Mouse (Mus musculus) midbrain, embryonic 12.5 days (tissue): ENCODE results near the gene Nkx6-2. TPM values are rescaled to one million over a fixed set of nuclear protein-coding genes. Genes with fewer than 3 reads are reported as not detected.

ENCODE experiments used
- ATAC-seq: fragments of 200-750 bp; cut with Nextera tagmentation; 2 replicates; pipeline ENCODE4 v1.8.0; 2017; ENCODE audit warnings: low read depth, moderate TSS enrichment, moderate library complexity; ENCODE audit not compliant: low FRiP score
- H3K27ac ChIP-seq: fragments of 300-500 bp; sonication (generic); replicated peaks from 2 replicates; pipeline ENCODE4 v1.5.1; 2016; ENCODE audit warnings: mild to moderate bottlenecking
- H3K27me3 ChIP-seq: fragments of 300-500 bp; sonication (generic); 2 replicates; pipeline ENCODE4 v1.6.1; 2016; ENCODE audit warnings: mild to moderate bottlenecking
- H3K36me3 ChIP-seq: fragments of 300-500 bp; sonication (generic); 2 replicates; pipeline ENCODE4 v1.6.1; 2016
- H3K4me1 ChIP-seq: fragments of 300-500 bp; sonication (generic); 2 replicates; pipeline ENCODE4 v1.6.1; 2016
- H3K4me2 ChIP-seq: fragments of 300-500 bp; sonication (generic); replicated peaks from 2 replicates; pipeline ENCODE4 v1.6.1; 2016; ENCODE audit warnings: mild to moderate bottlenecking, moderate library complexity
- H3K4me3 ChIP-seq: fragments of 300-500 bp; sonication (generic); 2 replicates; pipeline ENCODE4 v1.5.1; 2016; ENCODE audit warnings: mild to moderate bottlenecking
- H3K9ac ChIP-seq: fragments of 300-500 bp; sonication (generic); replicated peaks from 2 replicates; pipeline ENCODE4 v1.6.1; 2016; ENCODE audit warnings: mild to moderate bottlenecking, moderate library complexity
- H3K9me3 ChIP-seq: fragments of 300-500 bp; sonication (generic); 2 replicates; pipeline ENCODE4 v1.6.1; 2016; ENCODE audit warnings: mild to moderate bottlenecking
- WGBS: fragments of 180-500 bp; shearing (Covaris S2); methylation state at CpG from one replicate; pipeline ENCODE4 v1.1.7; 2016; 5-methylcytosine and 5-hydroxymethylcytosine counted together
- polyA plus RNA-seq: library from polyadenylated mRNA; unstranded; fragments of >200 nt; fragmentation: Nextera tagmentation; extraction: Ambion mirVana; gene quantifications from 2 replicates; pipeline ENCODE4 v1.2.1, GENCODE M21; 2016

Gene Nkx6-2
- polyA plus RNA-seq = 17.4 and 27.4 TPM in 2 replicates

DNA sequence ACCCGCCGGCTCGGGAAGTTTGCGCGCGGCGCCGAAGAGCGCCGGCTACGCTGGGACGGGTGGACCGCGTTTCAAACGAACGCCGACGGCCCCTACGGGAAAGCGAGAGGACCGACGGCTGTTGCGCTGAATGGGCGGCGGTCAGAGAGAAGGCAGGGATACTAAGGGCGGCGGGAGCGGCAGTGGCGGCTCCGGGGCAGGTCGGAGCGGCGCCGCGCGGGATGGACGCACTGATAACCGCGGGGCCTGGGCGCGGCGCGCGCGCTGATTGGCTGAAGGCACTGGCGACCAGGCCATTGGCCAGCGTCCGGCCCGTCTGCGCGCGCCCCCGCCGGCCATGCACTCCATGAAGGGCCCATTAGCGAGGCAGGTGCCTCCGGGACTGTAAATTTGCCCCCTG is at the start of gene Nkx6-2:
Nkx6-2 (minus strand) TSS at position 203 of the 400 bp plus-strand sequence.
- peaks cover 100% of the 10 kb centered on the region for H3K27me3 ChIP-seq
- H3K36me3 ChIP-seq = 0 out of 2 replicates have a peak, but pooled peaks cover 4% of the 10 kb centered on the region
- peaks cover 37% of the 10 kb centered on the region for H3K4me1 ChIP-seq
- under 1% methylated on average over 46 of the region's 56 CpGs for WGBS
- H3K4me2 ChIP-seq = peak within 1 kb of the TSS; percentile 61
- no peaks in the 10 kb centered on the region for H3K9me3 ChIP-seq
- H3K27ac ChIP-seq = peak within 1 kb of the TSS; percentile 16; the same call in 1 of the 2 replicates
- H3K9ac ChIP-seq = peak within 1 kb of the TSS; percentile 42
- peak; percentile 79 for ATAC-seq
- H3K4me3 ChIP-seq = peak within 1 kb of the TSS; percentile 47

GRCm38 (mm10) chr7:139625156-139625555 is 42.6 kb upstream of the Nkx6-2 start:
- no peak overlapping the region for H3K4me3 ChIP-seq
- H3K27me3 ChIP-seq = no peaks in the 10 kb centered on the region
- H3K36me3 ChIP-seq = no peaks in the 10 kb centered on the region
- H3K9me3 ChIP-seq = no peaks in the 10 kb centered on the region
- H3K4me1 ChIP-seq = no peaks in the 10 kb centered on the region
- WGBS = 88% methylated on average over 9 of the region's 9 CpGs
- no peak for ATAC-seq
- H3K27ac ChIP-seq = no peak overlapping the region
- H3K9ac ChIP-seq = no peak overlapping the region
- H3K4me2 ChIP-seq = no peak overlapping the region

DNA sequence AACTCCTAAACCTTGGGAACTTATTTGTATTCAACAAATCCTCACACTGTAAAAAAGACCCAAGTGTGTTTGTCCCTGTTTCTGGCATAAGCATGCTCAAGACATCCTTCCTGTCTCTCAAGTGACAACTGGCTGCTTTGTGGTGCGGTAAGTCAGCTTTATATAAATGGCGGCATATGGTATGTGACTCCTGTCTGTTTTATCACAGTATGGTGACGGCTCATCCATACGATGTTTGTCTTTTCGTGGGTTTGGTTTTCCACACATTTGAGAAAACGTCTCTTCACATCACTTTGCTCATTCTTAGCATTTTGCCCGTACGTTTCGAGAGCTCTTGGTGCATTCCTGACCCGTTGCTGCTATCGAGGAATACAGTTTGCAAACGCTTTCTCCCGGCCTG is 40.0 kb upstream of the Nkx6-2 start:
- H3K4me3 ChIP-seq = no peak overlapping the region
- H3K4me2 ChIP-seq = no peak overlapping the region
- 89% methylated on average over 13 of the region's 13 CpGs for WGBS
- H3K27ac ChIP-seq = no peak overlapping the region
- no peak for ATAC-seq
- H3K27me3 ChIP-seq = peaks cover 10% of the 10 kb centered on the region
- no peaks in the 10 kb centered on the region for H3K4me1 ChIP-seq
- H3K9ac ChIP-seq = no peak overlapping the region
- no peaks in the 10 kb centered on the region for H3K36me3 ChIP-seq
- no peaks in the 10 kb centered on the region for H3K9me3 ChIP-seq

GRCm38 (mm10) chr7:139615767-139616766 is 33.5 kb upstream of the Nkx6-2 start:
- Histone ChIP-seq H3K9me3 (no peaks in the 10 kb centered on the region), H3K9ac (no peak overlapping the region), H3K27ac (no peak overlapping the region), H3K27me3 (peaks cover 42% of the 10 kb centered on the region), H3K36me3 (no peaks in the 10 kb centered on the region), H3K4me2 (no peak overlapping the region), H3K4me3 (no peak overlapping the region), H3K4me1 (peaks cover 8% of the 10 kb centered on the region; the same call in 1 of the 2 replicates)
- peak; percentile 49 for ATAC-seq
- WGBS = 48% methylated on average over 12 of the region's 12 CpGs

DNA sequence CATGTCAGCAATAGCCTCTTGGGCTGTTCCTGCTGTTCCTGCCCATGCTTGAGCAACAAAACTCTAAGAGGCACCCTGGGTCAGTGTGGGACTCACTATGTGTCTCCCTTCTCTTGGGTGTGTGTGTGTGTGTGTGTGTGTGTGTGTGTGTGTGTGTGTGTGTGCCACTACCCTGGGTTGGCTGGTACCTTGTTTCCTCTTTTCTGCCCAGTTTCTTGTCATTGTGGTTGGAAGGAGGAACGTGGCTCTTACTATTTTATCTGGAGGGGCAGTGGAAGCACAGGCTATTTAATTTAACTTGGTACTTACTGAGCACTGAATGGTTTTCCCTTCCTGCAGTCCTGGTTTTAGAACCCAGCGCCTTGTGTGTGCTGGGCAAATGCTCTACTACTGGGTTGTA is 27.7 kb upstream of the Nkx6-2 start:
- Histone ChIP-seq H3K9me3 (no peaks in the 10 kb centered on the region), H3K4me2 (no peak overlapping the region), H3K4me1 (no peaks in the 10 kb centered on the region), H3K4me3 (no peak overlapping the region), H3K27ac (no peak overlapping the region), H3K9ac (no peak overlapping the region), H3K36me3 (no peaks in the 10 kb centered on the region), H3K27me3 (peaks cover 35% of the 10 kb centered on the region)
- ATAC-seq = no peak
- 85% methylated on average over 2 of the region's 2 CpGs for WGBS

DNA sequence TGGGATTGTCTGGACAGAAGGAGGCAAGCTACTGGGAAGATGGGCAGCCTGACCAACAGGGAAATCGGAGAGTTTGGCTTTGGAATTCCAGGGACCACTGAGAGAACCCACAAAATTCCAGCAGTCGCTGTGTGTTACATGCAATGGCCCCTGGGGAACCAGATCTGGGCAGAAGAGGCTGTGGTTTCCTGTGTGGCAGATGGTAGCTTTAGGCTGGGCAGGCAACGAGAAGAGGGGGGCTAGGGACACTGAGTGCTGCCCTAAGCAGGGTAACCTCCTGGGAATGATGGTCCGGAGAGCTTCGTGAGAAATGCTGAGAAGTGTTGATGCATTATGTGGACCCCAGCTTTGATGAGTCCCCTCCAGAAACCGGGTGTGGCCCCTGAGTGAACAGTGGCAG is 13.3 kb upstream of the Nkx6-2 start:
- Histone ChIP-seq H3K4me3 (no peak overlapping the region), H3K4me1 (no peaks in the 10 kb centered on the region), H3K27me3 (peaks cover 61% of the 10 kb centered on the region), H3K9ac (no peak overlapping the region), H3K27ac (no peak overlapping the region), H3K4me2 (no peak overlapping the region), H3K36me3 (no peaks in the 10 kb centered on the region), H3K9me3 (no peaks in the 10 kb centered on the region)
- 72% methylated on average over 6 of the region's 6 CpGs for WGBS
- ATAC-seq = no peak

DNA sequence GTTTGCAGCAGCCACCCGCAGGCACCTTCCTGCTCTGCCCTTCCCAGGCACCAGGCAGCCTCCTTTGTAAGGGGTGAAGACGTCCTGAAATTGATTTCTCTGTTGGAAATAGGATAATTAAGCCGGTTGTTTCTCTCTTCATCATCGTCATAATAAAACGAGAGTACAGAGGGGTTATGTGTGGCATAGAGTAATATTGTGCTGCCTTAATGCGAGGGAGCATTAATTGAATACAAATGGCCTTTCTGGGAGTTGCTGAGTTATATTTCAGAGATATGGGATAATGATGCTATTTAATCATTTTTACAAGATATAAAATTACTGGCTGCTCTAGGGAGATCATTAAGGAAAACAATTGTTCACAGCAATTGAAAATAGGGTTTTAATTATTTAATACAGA is 12.7 kb upstream of the Nkx6-2 start:
- Histone ChIP-seq H3K9me3 (no peaks in the 10 kb centered on the region), H3K36me3 (no peaks in the 10 kb centered on the region), H3K9ac (no peak overlapping the region), H3K4me3 (no peak overlapping the region), H3K27ac (no peak overlapping the region), H3K4me2 (no peak overlapping the region), H3K4me1 (no peaks in the 10 kb centered on the region), H3K27me3 (peaks cover 57% of the 10 kb centered on the region)
- 76% methylated on average over 6 of the region's 6 CpGs for WGBS
- ATAC-seq = no peak

DNA sequence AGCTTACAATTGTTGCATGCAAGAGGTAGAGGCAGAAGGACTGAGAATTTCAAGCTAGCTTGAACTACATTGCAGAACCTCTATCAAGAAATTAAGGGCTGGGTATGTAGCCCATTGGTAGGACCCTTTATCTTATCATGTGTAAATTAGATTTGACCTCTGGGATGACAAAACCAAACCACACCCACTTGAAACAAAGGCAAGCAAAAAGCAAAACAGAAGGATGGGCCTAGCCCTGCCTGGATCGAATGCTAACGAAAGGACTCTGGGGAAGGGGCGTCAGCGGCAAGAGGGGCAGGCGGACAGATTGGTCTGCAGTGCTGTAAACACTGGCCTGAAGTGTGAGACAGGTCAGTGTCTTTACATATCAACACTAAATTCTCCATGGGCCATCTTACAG is 8.7 kb upstream of the Nkx6-2 start:
- H3K27me3 ChIP-seq = peaks cover 81% of the 10 kb centered on the region
- WGBS = 90% methylated on average over 5 of the region's 5 CpGs
- H3K27ac ChIP-seq = no peak overlapping the region
- no peak overlapping the region for H3K9ac ChIP-seq
- no peaks in the 10 kb centered on the region for H3K4me1 ChIP-seq
- no peaks in the 10 kb centered on the region for H3K36me3 ChIP-seq
- H3K4me2 ChIP-seq = no peak overlapping the region
- H3K4me3 ChIP-seq = no peak overlapping the region
- H3K9me3 ChIP-seq = no peaks in the 10 kb centered on the region
- no peak for ATAC-seq

GRCm38 (mm10) chr7:139590302-139590701 is 7.7 kb upstream of the Nkx6-2 start:
- H3K4me2 ChIP-seq = no peak overlapping the region
- 27% methylated on average over 3 of the region's 3 CpGs for WGBS
- ATAC-seq = 0 out of 2 replicates have a peak, but pooled peaks have one; percentile 38
- peaks cover 6% of the 10 kb centered on the region; the same call in 1 of the 2 replicates for H3K4me1 ChIP-seq
- H3K27me3 ChIP-seq = peaks cover 85% of the 10 kb centered on the region
- no peak overlapping the region for H3K27ac ChIP-seq
- H3K4me3 ChIP-seq = no peak overlapping the region
- H3K36me3 ChIP-seq = no peaks in the 10 kb centered on the region
- H3K9ac ChIP-seq = no peak overlapping the region
- no peaks in the 10 kb centered on the region for H3K9me3 ChIP-seq

GRCm38 (mm10) chr7:139587919-139588318 is 5.3 kb upstream of the Nkx6-2 start:
- no peak for ATAC-seq
- no peak overlapping the region for H3K9ac ChIP-seq
- H3K36me3 ChIP-seq = no peaks in the 10 kb centered on the region
- H3K27me3 ChIP-seq = peaks cover 88% of the 10 kb centered on the region
- no peak overlapping the region for H3K4me2 ChIP-seq
- no peak overlapping the region for H3K4me3 ChIP-seq
- no peaks in the 10 kb centered on the region for H3K9me3 ChIP-seq
- WGBS = 27% methylated on average over 7 of the region's 7 CpGs
- H3K27ac ChIP-seq = no peak overlapping the region
- peaks cover 19% of the 10 kb centered on the region for H3K4me1 ChIP-seq

DNA sequence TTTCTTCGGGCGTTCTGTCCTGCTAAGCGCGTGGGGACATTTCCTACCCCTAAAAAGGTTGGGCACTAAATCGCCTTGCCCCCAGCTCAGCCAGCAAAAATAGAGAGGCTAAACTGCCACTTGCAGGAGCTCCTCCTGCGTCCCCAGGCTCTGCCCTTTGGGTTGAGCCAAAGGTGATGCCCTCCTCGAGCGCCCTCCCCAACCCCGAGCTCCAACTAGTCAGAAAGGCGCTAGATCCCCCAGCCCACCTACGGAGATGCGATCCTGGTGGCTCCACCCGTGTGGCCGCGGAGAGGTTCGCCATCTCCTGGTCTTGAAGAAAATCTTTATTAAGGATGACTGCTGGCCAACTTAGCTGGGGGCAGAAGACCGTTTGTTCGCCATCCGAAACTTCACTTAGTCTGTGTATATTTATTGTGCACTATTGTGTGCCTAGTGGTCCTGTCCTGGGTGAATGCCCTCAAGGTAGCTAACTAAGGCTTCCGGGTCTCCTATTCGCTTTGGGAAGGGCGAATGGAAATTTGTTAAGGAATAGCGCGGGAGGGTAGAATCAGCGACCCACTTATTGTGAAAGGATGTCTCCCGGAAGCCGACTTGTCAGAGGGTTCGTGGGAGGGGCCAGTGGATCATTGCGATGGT is 2.7 kb upstream of the Nkx6-2 start:
- Histone ChIP-seq H3K9me3 (no peaks in the 10 kb centered on the region), H3K4me1 (peaks cover 37% of the 10 kb centered on the region), H3K27ac (no peak overlapping the region), H3K4me2 (peak overlapping the region; percentile 27; the same call in 1 of the 2 replicates), H3K36me3 (no peaks in the 10 kb centered on the region), H3K9ac (no peak overlapping the region), H3K4me3 (peak overlapping the region; percentile 22), H3K27me3 (peaks cover 100% of the 10 kb centered on the region)
- 2% methylated on average over 29 of the region's 29 CpGs for WGBS
- no peak for ATAC-seq
